Mouse (Mus musculus) MEL (cell line): ENCODE data around the gene Wdr27.
"Not testable (repeated sequence)": the region's sequence is repeated elsewhere in the genome, so short reads cannot be mapped to it uniquely, and the experiment has no call there.

Source experiments
- CTCF ChIP-seq, 3 experiments: IDR thresholded peaks in 2 of 3; conservative IDR thresholded peaks in 1 of 3; 2 replicates each; pipeline ENCODE4 v1.5.1; 2011 to 2012; ENCODE audit warnings: low read length in 3 of 3, low read depth in 2 of 3, mild to moderate bottlenecking in 2 of 3, improper control_type of control experiment in 1 of 3, inconsistent platforms in 1 of 3, mixed read lengths in 1 of 3, moderate library complexity in 1 of 3; ENCODE audit not compliant: control insufficient read depth in 1 of 3, insufficient read depth in 1 of 3, poor library complexity in 1 of 3, severe bottlenecking in 1 of 3
- EP300 ChIP-seq, 2 experiments: IDR thresholded peaks; 2 replicates each; pipeline ENCODE4 v1.6.1; 2011; ENCODE audit warnings: improper control_type of control experiment in 2 of 2, low read length in 2 of 2, low read depth in 1 of 2, mild to moderate bottlenecking in 1 of 2
- JUND ChIP-seq: IDR thresholded peaks from 2 replicates; pipeline ENCODE4 v1.6.1; 2011; ENCODE audit warnings: low read depth, mild to moderate bottlenecking, improper control_type of control experiment, low read length
- MAX ChIP-seq: IDR thresholded peaks from 2 replicates; pipeline ENCODE4 v1.6.1; 2011; ENCODE audit warnings: low read length, improper control_type of control experiment
- MXI1 ChIP-seq: IDR thresholded peaks from 2 replicates; pipeline ENCODE4 v1.6.1; 2011; ENCODE audit warnings: mild to moderate bottlenecking, low read depth, low read length, improper control_type of control experiment
- NRF1 ChIP-seq: IDR thresholded peaks from 2 replicates; pipeline ENCODE4 v1.6.1; 2014; ENCODE audit warnings: low read depth, mild to moderate bottlenecking, inconsistent platforms, low read length, improper control_type of control experiment, moderate library complexity; ENCODE audit not compliant: poor library complexity, insufficient read depth, severe bottlenecking
- UBTF ChIP-seq: IDR thresholded peaks from 2 replicates; pipeline ENCODE4 v1.6.1; 2012; ENCODE audit warnings: low read depth, mild to moderate bottlenecking, inconsistent platforms, low read length, improper control_type of control experiment, moderate library complexity, borderline replicate concordance; ENCODE audit not compliant: insufficient read depth
- USF1 ChIP-seq: IDR thresholded peaks from 2 replicates; pipeline ENCODE4 v1.6.1; 2014; ENCODE audit warnings: low read depth, mild to moderate bottlenecking, inconsistent platforms, low read length, improper control_type of control experiment, moderate library complexity

- TF ChIP-seq MXI1; CTCF (IDR thresholded peaks at IDR 0.05 in 2 of 3, conservative IDR thresholded peaks at IDR 0.05 in 1 of 3; ENCODE audit: control insufficient read depth in 1 of 3, insufficient read depth in 1 of 3, low read depth in 2 of 3, low read length in 3 of 3, poor library complexity in 1 of 3, severe bottlenecking in 1 of 3); EP300 (IDR thresholded peaks at IDR 0.05; ENCODE audit: low read depth in 1 of 2, low read length in 2 of 2); JUND; NRF1; USF1; MAX; UBTF: not testable (repeated sequence)
Observed at GRCm38 (mm10) chr17:14960951-14961556, 18.1 kb upstream of the Wdr27 start, which contains the start of gene Phf10.
